Mouse (Mus musculus) erythroblast, adult 5-6 weeks (primary cell): ENCODE results near the gene Klk4. TPM values are rescaled to one million over a fixed set of nuclear protein-coding genes. Genes with fewer than 3 reads are reported as not detected.

Experiments
- ATAC-seq: replicated peaks from 2 replicates; pipeline ENCODE4 v1.8.0; 2016; ENCODE audit warnings: moderate number of reproducible peaks, mild to moderate bottlenecking, moderate TSS enrichment, inconsistent platforms; ENCODE audit not compliant: poor library complexity, low FRiP score, severe bottlenecking
- total RNA-seq, 2 experiments: library from RNA; stranded (forward) in 1 of 2; stranded (reverse) in 1 of 2; fragments of 150-400 nt in 1 of 2; fragments of 200-764, 138-1000 nt in 1 of 2; gene quantifications; 2 replicates each; pipeline versions ENCODE4 v1.2.3 to v1.2.4; 2015 to 2017; ENCODE audit warnings: low replicate concordance in 2 of 2

Gene Klk4
- total RNA-seq (2015; ENCODE audit: low replicate concordance) (not detected in 2 replicates), total RNA-seq (2017; ENCODE audit: low replicate concordance) (not detected in 2 replicates)

DNA sequence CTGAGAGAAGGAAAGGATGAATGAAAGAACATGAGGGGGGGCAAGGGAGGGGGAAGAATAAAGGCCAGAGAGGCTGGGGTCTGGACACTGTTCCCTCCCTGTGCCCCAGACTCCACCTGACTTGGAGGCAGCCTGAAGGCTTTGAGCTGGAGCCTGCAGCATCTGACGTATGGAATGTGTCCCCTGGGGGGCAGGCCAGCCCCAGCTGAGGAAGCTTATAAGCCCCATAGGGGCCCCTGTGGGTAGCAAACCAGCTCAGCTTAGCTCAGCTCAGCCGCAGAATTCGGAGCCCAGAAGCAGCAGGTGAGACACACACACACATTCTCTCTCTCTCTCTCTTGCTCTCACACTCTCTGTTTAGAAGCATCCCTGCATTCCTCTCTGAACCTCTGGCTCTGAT lies at the start of gene Klk4:
Gene Klk4 (plus strand): TSS at position 249 of the 400 bp plus-strand sequence.
- ATAC-seq, result no peak

DNA sequence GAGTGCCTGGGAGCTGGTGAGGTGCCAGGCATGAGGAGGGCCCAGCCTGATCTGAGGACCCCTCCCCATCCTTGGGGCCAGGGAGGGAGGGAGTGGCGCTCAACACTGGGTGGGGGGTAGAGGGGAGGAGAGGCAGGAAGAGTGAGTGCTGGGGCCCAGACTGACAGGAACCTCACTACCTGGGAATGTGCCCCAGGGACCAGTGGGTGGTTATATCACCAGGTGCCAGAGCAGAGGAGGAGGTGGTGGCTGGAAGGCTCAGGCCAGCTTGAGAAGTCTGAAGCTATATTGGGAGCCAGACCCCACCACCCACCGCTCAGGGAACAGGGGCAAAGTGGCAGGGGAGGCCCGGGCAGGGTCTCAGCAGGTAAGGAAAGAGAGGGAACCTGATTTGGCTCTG lies 39.3 kb upstream of the Klk4 start, which contains the start of gene Klk5:
Gene Klk5 (plus strand): TSS at position 271 of the 400 bp plus-strand sequence.
- no peak for ATAC-seq

DNA sequence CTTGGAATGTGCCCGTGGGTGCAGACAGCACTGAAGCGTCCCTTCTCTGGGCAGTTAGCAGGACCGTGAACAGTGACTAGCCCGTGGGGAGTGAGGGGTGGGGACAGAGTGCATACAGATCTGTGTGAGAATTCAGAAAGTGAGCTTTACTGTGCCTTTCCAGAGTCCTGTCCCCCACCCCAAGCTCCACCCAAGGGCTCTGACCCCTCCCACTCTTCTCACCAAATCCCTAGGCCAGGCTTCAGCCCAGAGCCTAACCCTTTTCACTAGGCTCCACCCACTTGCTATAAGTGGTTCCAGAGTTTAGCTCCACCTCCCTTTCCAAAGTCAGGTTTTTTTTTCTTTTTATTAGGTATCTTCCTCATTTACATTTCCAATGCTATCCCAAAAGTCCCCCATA lies 37.2 kb upstream of the Klk4 start:
- no peak for ATAC-seq

DNA sequence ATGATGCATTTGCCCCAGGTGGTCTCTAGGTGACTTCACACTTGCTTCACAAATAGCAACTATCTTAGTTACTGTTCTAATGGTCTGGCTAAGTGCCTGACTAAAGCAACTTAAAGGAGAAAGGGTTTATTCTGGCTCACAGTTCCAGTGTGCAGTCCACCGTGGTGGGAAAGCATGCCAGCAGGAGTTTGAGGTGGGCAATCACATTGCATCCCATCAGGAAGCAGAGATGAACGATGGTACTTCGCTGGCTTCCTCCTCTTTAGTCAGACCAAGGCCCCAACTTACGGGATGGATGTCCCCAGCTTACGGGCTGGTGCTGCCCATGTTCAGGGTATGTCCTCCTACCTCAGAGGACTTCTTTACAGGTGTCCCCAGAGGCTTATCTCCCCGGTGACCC lies 29.3 kb upstream of the Klk4 start:
- no peak for ATAC-seq

DNA sequence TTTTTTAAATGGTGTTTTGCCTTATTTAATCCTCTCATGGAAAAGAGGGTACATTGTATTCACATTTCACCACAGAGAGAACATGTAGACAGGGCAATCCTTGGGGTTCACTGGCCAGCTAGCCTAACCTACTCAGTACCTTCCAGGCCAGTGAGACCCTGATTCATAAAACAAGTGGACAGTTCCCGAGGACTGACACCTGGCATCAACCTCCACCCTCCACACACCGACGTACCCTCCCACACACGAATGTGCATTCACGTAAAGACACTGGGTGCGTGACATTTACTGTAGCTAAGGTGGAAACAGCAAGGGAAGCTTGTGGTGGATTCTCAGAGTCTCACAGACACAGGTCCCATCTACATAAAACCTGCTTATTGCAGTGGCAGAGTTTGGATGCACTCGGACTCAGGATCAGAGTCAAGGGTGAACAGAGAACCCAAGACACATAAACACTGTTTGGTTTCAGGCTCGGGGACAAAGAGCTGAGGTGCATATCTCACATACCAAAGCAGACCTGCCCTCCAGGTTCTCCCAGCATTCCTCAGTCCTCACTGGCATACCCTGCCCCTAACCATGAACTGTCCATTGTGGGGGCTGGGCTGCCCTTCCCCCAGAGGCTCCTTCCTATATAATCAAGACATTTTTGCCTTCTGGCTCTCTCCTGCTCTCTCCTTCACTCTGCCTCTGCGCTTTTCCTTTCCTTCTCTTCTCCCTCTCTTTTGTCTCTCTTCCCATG lies 26.1 kb upstream of the Klk4 start:
- no peak for ATAC-seq

DNA sequence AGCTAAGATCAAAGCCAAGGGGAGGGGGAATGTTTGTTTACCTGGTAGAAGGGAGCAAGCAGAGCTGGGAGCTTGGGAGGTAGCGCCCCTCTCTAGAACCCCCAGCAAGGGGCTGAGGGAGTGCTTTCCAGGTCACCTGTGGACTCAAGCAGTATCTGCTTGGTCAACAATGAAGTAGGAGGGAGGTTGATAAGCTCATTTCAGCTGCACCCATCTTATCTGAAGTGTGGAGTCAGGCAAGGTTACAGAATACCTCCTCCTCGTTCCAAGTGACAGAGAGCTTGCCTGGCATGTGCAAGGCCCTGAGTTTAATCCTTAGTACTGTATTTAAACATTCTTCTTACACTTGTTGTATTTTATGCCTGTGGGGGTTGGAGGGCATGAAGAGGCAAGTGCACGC lies 25.3 kb upstream of the Klk4 start:
- no peak for ATAC-seq

DNA sequence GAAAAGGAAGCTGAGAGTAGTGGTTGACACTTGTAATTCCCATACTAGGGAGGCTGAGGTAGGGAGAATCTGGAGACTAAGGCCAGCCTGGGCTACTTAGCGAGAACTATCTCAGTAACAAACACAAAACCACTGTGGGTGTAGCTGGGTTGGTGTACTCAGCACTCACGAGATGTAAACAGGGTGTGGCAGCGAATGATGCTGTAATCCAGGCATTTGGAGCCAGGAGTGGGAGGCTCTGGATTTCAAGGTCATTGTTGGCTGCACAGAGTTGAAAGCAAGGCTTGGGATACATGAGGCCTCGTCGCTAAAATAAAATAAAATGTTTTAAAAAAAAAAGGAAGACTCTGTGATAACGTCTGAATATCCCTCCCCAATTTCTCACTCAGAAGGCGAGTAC lies 24.7 kb upstream of the Klk4 start:
- ATAC-seq, result no peak

DNA sequence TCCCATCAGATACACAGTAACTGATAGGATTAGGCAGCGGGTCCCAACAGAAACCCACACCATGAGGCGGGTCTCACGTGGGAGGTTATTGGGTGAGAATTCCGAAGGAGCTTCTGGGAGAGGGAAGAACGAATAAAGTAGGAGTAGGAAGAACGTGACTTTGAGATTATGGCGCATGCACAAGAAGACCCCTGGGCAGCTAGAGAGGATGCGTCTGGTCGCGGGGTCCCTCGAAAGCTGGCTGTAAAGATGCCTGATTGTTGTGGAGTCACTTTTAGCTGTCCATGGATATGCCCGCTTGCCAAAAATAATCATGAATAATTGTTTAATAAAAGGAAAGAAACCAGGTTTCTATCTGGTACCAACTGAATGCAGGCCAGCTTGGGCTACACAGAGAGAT lies 23.5 kb upstream of the Klk4 start:
- ATAC-seq, result no peak

DNA sequence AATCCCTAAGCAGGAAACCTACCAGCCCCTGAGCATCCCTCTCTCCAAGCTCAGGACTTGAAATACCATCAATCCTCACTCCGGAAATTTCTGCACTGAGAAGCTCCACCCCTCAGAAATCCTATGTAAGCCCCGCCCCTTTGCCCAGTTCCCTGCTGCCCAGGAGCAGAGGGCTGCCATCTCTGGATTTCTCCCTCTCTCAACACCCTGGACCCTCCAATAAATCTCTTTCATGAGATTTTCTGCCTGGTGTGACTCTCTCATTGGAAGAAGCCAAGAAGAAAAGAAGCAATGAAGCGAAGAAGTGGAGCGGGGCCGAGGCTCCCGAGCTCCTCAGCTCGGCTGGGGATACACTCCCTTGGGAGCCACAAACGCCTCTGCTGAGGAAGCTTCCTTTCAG lies 20.5 kb upstream of the Klk4 start:
- ATAC-seq, result no peak

DNA sequence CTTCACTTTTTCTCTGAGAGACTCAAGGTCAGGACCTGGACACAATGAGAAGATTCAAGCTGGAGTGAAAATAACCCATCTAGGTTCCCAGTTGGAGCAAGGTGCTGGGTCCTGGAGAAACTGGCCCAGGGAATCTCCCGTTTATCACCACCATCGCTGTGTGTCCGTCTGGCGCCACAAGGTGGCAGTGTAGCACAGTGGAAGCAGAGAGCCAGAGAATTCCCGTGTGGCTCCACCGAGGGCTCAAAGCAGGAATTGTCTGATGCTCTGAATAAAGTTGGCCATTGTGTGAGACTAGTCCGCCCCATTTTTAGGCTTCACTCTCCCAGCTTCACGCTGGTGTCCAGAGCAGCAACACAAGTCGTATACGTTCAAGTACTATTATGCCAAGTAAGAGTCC lies 7.7 kb upstream of the Klk4 start:
- ATAC-seq, result no peak

DNA sequence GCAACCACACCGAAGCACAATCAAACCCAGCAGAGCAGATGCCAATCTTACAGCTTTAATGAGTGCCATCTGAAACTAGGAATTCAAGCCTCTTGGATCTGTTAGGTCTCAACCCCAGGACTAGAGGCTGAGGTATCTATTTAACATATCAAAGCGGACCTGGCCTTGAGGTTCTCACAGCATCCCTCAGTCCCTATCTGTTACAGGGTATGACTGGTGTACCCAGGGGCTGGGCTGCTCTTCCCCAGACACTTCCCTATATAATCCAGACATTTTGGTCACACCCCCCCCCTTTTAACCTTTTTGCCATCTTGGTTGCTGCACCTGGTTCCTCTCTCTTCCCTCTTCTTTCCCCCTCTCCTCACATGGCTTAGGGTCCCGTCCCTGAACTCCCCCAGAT lies 7.3 kb upstream of the Klk4 start:
- ATAC-seq, result no peak

DNA sequence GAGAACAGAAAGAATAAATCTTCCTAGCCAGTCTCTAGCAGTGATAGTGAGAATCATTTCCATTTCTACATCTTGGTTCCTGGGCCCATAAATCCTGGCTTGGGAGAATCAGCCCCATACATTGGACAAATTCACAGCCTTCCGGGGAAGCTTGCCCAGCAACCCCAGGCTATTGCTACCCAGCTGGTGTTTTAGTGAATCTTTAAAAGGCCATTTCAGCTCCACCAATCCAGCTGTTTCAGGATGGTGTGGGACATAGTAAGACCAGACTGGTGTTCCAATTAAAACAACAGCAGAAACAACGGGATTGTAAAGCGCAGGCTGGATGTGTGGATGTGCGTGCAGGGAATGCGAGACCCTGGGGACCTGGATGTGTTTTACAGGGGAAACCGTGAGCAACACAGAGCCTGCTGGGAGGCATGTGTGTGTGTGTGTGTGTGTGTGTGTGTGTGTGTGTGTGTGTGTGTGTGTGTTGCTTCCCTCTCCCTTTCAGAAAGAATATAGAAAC lies 6.0 kb upstream of the Klk4 start:
- no peak for ATAC-seq

DNA sequence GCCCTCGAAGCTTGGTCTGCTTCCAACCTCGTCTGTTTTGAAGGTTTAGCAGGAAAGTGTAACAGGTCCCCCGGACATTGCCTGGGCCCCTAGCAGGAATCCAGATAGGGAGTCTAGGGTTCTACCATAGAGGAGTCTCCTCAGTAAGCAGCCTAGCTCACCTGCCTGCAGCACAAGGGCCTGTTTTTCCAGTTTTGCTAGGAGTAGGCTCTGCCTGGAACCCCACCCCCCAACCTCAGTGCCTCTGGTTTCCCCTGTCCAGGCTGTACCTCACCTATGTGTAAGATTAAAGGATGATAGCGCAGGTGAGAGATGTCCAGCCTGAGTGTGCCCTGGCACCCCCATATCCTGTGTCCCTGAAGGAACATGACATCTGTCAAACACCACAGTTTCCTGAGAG lies 4.5 kb upstream of the Klk4 start:
- ATAC-seq, result no peak

DNA sequence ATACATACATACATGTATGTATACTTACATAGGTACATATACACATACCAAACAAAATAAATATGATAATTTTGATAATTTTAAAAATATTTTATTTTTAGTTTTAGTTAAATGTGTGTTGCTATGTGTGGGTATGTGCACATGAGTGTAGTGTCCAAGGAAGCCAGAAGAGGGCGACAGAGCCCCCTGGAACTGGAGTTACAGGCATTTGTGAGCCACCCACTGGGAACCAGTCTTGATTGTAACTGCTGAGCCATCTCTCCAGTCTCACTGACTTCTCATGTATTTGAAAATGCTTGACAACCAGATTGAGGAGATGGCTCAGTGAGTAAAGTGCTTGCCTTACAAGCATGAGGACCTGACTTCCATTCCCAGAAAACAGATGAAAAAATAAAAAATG lies 2.7 kb upstream of the Klk4 start:
- no peak for ATAC-seq

DNA sequence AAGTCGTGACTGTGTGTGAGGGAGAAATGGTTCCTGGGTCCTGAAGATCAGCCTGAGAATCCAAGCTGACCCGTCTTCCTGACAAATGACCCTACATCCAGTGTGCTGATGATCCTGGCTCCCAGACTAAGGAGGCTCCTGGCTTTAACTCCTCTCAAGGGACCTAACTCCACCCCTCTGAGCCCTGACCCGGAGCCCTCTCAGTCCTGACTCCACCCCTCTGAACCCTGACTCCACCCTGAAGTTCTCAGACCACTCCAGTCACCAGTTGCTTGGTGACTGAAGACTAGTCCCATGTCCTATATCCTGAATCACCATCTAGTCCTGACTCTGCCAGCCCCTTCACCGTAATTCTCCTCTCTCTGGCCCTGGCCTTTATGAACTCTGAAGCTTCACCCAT lies 1.4 kb downstream of the Klk4 start:
- no peak for ATAC-seq

DNA sequence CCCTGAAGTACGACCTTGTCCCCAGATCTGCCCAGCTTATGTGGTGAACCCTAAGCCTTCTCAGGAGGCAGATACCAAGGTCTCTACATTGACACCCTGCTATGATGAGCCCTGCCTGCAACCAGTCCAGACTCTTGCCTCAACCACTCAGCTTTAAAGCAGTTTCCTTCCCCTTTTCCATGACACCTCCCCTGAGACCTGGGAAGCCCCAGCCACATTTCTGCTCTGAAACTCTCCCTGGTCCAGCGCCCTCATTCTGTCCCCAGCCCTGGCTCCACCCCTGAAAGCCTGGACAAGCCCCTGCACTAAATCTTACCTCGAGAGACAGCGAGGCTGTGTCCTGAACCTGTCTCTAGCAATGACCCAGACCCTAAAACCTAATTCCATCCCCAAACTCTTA lies 1.9 kb downstream of the Klk4 start:
- ATAC-seq, result no peak

DNA sequence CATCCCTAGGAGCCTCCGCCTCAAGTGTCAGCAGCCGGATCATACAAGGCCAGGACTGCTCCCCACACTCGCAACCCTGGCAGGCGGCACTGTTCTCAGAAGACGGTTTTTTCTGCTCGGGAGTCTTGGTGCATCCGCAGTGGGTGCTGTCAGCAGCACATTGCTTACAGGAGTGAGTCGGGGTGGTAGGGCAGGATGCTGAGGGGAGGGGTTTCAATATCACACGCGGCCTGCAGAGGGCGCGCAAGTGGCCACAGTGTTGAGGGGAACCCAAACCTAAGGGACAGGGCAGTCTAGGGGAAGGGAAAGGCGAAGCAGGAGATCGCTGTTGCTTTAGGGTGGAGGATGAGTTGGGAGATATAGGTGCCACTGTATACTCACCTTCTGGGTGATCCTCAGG lies 2.6 kb downstream of the Klk4 start:
- ATAC-seq, result no peak

DNA sequence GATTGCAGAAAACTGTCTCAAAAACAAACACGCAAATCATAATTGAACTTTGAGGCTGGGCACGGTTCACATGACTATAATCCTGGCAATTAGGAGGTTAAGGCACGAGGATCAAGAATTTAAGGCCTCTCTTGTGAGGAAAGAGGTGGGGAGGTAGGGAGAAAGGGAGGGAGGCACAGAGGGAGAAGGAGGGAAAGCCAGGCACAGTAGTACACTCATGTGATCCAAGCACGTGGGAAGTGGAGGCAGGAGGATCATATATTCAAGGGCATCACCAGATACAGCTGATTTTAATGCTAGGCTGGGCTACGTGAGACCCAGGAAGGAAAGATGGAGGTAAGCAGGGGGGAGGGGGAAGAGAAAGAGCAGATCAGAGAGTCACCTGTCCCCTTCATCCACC lies 10.4 kb downstream of the Klk4 start:
- no peak for ATAC-seq

DNA sequence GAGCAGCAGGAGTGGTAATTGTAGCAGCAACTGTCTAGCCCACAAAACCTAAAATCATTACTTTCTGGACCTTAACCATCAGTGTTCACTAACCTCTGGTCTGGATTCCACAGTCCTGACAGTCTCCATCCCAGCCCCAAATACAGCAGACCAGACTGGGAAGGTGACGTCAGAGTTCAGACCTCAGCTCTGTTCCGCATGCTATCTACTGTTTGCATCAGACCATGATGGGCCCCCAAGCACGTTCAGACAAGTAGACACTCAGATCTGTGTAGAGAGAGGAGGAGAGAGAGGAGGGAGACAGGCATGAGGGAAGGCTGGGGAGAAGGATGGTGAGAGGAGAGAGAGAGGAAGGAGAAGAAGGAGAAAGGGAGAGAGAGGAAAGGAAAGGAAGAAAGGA lies 10.8 kb downstream of the Klk4 start:
- ATAC-seq, result no peak

DNA sequence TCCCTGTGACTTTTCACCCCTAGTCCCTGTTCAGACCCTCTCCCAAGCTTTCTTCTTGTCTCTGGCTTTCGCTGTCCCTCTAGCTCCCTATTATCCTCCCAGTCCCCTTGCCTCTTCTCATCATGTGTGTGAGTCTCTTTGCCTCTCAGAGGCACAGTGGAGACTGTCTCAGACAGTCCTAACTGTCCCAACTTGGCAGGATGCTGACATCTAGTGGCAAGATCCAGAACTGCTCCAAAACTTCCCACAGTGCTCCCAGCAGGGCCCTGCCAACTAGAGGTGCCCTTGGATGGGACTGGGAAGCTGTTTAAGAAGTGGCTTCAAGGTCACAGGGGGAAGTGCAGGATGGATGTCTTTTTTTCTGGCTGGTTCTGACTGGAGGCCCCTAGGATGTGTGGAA lies 13.9 kb downstream of the Klk4 start:
- no peak for ATAC-seq

DNA sequence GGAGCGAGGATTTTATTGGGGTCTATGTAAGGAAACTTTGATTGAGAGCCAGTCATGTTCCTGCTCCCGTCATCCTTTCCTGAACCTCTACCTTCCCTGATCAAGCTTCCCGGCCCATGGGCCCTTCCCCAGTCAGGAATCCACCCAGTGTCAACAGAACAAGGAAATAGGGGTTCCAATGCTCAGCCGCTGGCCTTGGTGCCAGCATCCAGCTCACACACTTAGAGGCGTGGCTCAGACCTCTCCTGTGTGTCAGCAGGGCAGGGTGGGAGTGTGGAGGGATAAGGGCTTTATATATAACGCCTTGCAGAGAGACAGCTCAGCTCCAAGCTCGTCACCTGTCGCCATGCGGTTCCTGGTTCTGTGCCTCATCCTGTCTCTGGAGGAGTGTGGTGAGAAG lies 33.9 kb downstream of the Klk4 start:
- ATAC-seq, result no peak

DNA sequence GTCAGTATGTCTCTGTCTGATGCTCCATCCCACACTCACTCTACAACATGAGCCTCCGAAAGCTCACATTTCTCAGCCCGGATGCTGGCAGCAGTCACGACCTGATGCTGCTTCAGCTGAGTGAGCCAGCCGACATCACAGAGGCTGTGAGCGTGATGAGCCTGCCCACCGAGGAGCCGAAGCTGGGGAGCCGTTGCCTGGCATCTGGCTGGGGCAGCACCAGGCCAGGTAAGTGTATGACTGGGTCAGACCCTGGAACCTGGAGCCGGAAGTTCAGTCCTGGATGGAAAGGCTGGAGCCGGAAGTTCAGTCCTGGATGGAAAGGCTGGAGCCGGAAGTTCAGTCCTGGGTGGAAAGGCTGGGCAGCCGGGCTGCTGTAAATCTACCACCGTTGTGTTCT lies 37.5 kb downstream of the Klk4 start:
- no peak for ATAC-seq
